Mouse (Mus musculus) retina, postnatal 1 day (tissue): ENCODE results near the gene Cpa1.
A peak's percentile ranks its signal among the peaks of the same experiment; 100 is the strongest.

Source experiments
- DNase-seq: peaks from one replicate; pipeline ENCODE4 v3.0.0-alpha.2; 2012

Cpa1 gene

GRCm38 (mm10) chr6:30621986-30622389 lies 17.0 kb upstream of the Cpa1 start:
- DNase-seq, result no peak

GRCm38 (mm10) chr6:30624763-30625162 lies 14.3 kb upstream of the Cpa1 start:
- no peak for DNase-seq

- DNase-seq, result peak; percentile 83
Measured at GRCm38 (mm10) chr6:30628152-30628551, 10.9 kb upstream of the Cpa1 start.

GRCm38 (mm10) chr6:30629989-30630388 lies 9.0 kb upstream of the Cpa1 start:
- DNase-seq, result no peak

- DNase-seq, result no peak
Measured at GRCm38 (mm10) chr6:30635361-30635862, 3.6 kb upstream of the Cpa1 start.

GRCm38 (mm10) chr6:30636186-30636842 lies 2.7 kb upstream of the Cpa1 start:
- DNase-seq, result no peak

- DNase-seq, result no peak
Measured at GRCm38 (mm10) chr6:30643694-30644460, 4.9 kb downstream of the Cpa1 start.

- DNase-seq, result no peak
Measured at GRCm38 (mm10) chr6:30644462-30644861, 5.4 kb downstream of the Cpa1 start.

GRCm38 (mm10) chr6:30645379-30645778 lies 6.4 kb downstream of the Cpa1 start:
- no peak for DNase-seq

- DNase-seq, result no peak
Measured at GRCm38 (mm10) chr6:30649651-30650296, 10.8 kb downstream of the Cpa1 start.

- no peak for DNase-seq
Measured at GRCm38 (mm10) chr6:30652425-30653188, 13.6 kb downstream of the Cpa1 start.

GRCm38 (mm10) chr6:30653518-30653917 lies 14.5 kb downstream of the Cpa1 start:
- DNase-seq, result no peak

- DNase-seq, result peak; percentile 64
Measured at GRCm38 (mm10) chr6:30654402-30654859, 15.4 kb downstream of the Cpa1 start.

GRCm38 (mm10) chr6:30654932-30655331 lies 15.9 kb downstream of the Cpa1 start:
- no peak for DNase-seq

GRCm38 (mm10) chr6:30657279-30657678 lies 18.3 kb downstream of the Cpa1 start:
- no peak for DNase-seq

GRCm38 (mm10) chr6:30658619-30659018 lies 19.6 kb downstream of the Cpa1 start:
- DNase-seq, result no peak

- peak; percentile 65 for DNase-seq
Measured at GRCm38 (mm10) chr6:30664776-30665175, 25.8 kb downstream of the Cpa1 start.

GRCm38 (mm10) chr6:30665296-30665695 lies 26.3 kb downstream of the Cpa1 start:
- no peak for DNase-seq

- no peak for DNase-seq
Measured at GRCm38 (mm10) chr6:30666043-30666442, 27.0 kb downstream of the Cpa1 start.

GRCm38 (mm10) chr6:30667585-30667984 lies 28.6 kb downstream of the Cpa1 start:
- peak; percentile 37 for DNase-seq

- DNase-seq, result no peak
Measured at GRCm38 (mm10) chr6:30671696-30672095, 32.7 kb downstream of the Cpa1 start.

- peak; percentile 59 for DNase-seq
Measured at GRCm38 (mm10) chr6:30673764-30674561, 34.9 kb downstream of the Cpa1 start.
